Mouse (Mus musculus): ENCODE results near the gene Gtf2ird1.

Gene Gtf2ird1

GRCm38 (mm10) chr5:134462316-134462715, 5.8 kb upstream of the Gtf2ird1 start:
- no peak for TF ChIP-seq GATA4 (IDR thresholded peaks at IDR 0.05; ENCODE audit: insufficient replicate concordance, low read length)

GRCm38 (mm10) chr5:134460546-134460945, 4.0 kb upstream of the Gtf2ird1 start:
- no peak for TF ChIP-seq GATA4 (IDR thresholded peaks at IDR 0.05; ENCODE audit: insufficient replicate concordance, low read length)

- TF ChIP-seq GATA4 (IDR thresholded peaks at IDR 0.05; ENCODE audit: insufficient replicate concordance, low read length), result no peak
Observed at GRCm38 (mm10) chr5:134459096-134459495, 2.6 kb upstream of the Gtf2ird1 start.

- no peak for TF ChIP-seq GATA4 (IDR thresholded peaks at IDR 0.05; ENCODE audit: insufficient replicate concordance, low read length)
Observed at GRCm38 (mm10) chr5:134458416-134458815, 1.9 kb upstream of the Gtf2ird1 start.

GRCm38 (mm10) chr5:134457371-134457770, 855 bp upstream of the Gtf2ird1 start:
- TF ChIP-seq GATA4 (IDR thresholded peaks at IDR 0.05; ENCODE audit: insufficient replicate concordance, low read length), result no peak

GRCm38 (mm10) chr5:134455914-134456423, 547 bp downstream of the Gtf2ird1 start:
- no peak for TF ChIP-seq GATA4 (IDR thresholded peaks at IDR 0.05; ENCODE audit: insufficient replicate concordance, low read length)

- no peak for TF ChIP-seq GATA4 (IDR thresholded peaks at IDR 0.05; ENCODE audit: insufficient replicate concordance, low read length)
Observed at GRCm38 (mm10) chr5:134455186-134455895, 1.2 kb downstream of the Gtf2ird1 start.

- TF ChIP-seq GATA4 (IDR thresholded peaks at IDR 0.05; ENCODE audit: insufficient replicate concordance, low read length), result no peak
Observed at GRCm38 (mm10) chr5:134454421-134454820, 2.1 kb downstream of the Gtf2ird1 start.

GRCm38 (mm10) chr5:134453577-134453976, 2.9 kb downstream of the Gtf2ird1 start:
- TF ChIP-seq GATA4 (IDR thresholded peaks at IDR 0.05; ENCODE audit: insufficient replicate concordance, low read length), result no peak

GRCm38 (mm10) chr5:134445895-134446294, 10.6 kb downstream of the Gtf2ird1 start:
- no peak for TF ChIP-seq GATA4 (IDR thresholded peaks at IDR 0.05; ENCODE audit: insufficient replicate concordance, low read length)

GRCm38 (mm10) chr5:134445208-134445831, 11.2 kb downstream of the Gtf2ird1 start:
- TF ChIP-seq GATA4 (IDR thresholded peaks at IDR 0.05; ENCODE audit: insufficient replicate concordance, low read length), result no peak

GRCm38 (mm10) chr5:134444473-134444872, 12.0 kb downstream of the Gtf2ird1 start:
- no peak for TF ChIP-seq GATA4 (IDR thresholded peaks at IDR 0.05; ENCODE audit: insufficient replicate concordance, low read length)

- TF ChIP-seq GATA4 (IDR thresholded peaks at IDR 0.05; ENCODE audit: insufficient replicate concordance, low read length), result no peak
Observed at GRCm38 (mm10) chr5:134442066-134442465, 14.4 kb downstream of the Gtf2ird1 start.

- TF ChIP-seq GATA4 (IDR thresholded peaks at IDR 0.05; ENCODE audit: insufficient replicate concordance, low read length), result no peak
Observed at GRCm38 (mm10) chr5:134441105-134441504, 15.4 kb downstream of the Gtf2ird1 start.

GRCm38 (mm10) chr5:134440098-134440497, 16.4 kb downstream of the Gtf2ird1 start:
- TF ChIP-seq GATA4 (IDR thresholded peaks at IDR 0.05; ENCODE audit: insufficient replicate concordance, low read length), result no peak

- TF ChIP-seq GATA4 (IDR thresholded peaks at IDR 0.05; ENCODE audit: insufficient replicate concordance, low read length), result no peak
Observed at GRCm38 (mm10) chr5:134439481-134439880, 17.0 kb downstream of the Gtf2ird1 start.

Measured in liver, adult (tissue).